Mouse (Mus musculus) neutrophil, adult 5-6 weeks (primary cell): ENCODE data around the gene Gzmg. TPM values are rescaled to one million over a fixed set of nuclear protein-coding genes. Genes with fewer than 3 reads are reported as not detected.
A peak's percentile ranks its signal among the peaks of the same experiment; 100 is the strongest.
"Not testable (repeated sequence)": the region's sequence is repeated elsewhere in the genome, so short reads cannot be mapped to it uniquely, and the experiment has no call there.

Source experiments
- ATAC-seq: fragments of 151-379, 151-347 bp; 2 replicates; pipeline ENCODE4 v1.8.0; 2017; ENCODE audit warnings: mild to moderate bottlenecking, moderate TSS enrichment; ENCODE audit not compliant: insufficient number of reproducible peaks, poor library complexity, low FRiP score, severe bottlenecking; ENCODE audit errors: extremely low read depth
- total RNA-seq: library from RNA; stranded (forward); fragments of 200-1000 nt; gene quantifications from 2 replicates; pipeline ENCODE4 v1.2.3, GENCODE M21; 2017

Gzmg gene
- total RNA-seq = not detected in 2 replicates

DNA sequence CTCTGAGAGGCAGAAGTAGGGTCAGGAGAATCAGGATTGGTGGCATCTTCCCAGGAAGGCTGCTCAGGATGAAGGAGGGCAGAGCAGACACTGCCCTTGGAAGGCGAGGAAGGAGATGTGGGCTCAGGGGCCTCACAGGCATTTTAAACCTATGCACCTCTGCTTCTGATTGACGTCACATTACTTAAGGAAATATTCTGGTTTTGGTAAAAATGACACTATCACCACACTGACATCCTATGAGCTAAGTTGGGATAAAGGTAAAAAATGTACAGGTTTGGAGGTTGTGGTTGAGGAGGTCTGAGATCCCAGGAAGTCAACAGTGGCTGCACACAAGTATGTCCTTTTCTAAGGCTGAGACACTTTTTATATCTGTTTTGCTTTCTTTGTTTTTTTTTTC is at the start of gene Gzmg:
Gene Gzmg, minus strand, starts transcription at position 101 of the 400 bp plus-strand sequence.
- not testable (repeated sequence) for ATAC-seq

DNA sequence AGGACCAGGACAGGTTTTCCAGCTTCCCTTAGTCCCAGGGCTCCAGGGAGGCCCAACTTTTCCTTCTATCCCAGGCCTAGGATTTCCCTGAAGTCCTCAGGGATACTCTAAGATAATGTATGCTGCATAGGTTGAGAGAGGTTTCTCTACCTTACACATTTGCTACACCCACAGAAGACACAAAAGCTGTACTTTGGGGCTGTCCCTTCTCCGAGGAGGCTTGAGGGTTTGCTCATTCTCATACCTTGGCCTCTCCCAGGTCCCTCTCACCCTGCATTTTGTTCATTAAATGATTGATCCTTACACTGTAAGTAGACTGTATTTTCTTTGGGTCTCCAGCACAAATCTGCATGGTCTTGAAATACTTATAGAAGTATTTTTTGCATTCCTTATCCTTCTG is 46.2 kb upstream of the Gzmg start:
- ATAC-seq = no peak

DNA sequence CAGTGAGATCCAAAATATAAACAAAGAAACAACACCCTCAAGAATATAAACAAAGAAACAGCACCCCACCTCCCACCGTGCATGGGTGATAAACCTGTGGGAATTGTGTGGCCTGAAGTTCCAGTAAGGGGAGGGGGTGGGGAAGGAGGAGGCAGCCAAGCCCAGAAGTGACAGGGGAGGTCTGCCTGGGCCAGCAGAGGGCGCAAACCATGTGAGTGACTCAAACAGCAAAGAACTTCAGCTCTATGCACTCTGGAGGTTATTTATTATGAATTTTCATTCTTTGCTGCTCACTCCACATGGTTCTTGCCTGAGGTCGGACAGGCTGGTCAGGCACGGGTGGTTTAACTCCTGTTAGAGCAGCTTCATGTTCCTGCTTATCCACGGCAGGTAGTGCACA is 45.6 kb upstream of the Gzmg start:
- ATAC-seq = not testable (repeated sequence)

DNA sequence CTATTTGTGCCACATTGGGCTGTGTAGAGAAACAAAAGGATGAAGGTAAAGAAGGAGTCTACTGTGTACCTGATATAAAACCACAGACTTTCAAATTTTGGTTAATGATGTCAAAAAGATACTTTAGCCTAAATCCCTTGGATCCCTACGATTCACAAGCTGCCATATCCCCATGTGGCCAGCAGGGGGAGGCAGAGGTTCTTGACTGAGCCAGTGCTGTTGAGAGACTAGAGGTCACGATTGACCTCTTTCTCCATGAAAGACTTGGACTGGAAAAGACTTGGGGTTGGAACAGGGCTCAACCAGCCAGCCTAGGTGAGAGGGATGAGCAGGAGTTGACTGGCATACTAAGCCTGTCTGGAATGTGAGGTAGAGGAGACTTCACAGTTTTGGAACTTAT is 44.6 kb upstream of the Gzmg start:
- ATAC-seq = peak; percentile 26; the same call in 1 of the 2 replicates

DNA sequence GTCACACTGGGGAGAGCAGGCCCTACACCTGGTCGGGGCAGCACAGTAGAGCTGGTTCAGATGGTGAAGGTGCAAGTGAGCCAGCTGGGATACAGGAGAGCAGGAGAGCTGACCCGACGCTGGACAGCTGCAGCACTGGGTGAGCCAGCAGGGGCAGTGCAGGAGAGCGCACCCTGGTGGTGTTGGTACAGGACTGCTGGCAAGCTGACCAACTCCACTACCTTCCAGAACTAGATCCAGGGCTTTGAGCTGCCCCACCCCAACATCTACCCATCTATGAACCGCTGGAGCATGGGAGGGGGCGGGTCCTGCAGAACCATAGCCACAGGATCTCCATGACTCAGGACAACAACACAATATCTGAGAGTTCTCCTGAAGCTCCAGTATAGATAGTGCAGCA is 27.6 kb upstream of the Gzmg start:
- ATAC-seq = no peak

DNA sequence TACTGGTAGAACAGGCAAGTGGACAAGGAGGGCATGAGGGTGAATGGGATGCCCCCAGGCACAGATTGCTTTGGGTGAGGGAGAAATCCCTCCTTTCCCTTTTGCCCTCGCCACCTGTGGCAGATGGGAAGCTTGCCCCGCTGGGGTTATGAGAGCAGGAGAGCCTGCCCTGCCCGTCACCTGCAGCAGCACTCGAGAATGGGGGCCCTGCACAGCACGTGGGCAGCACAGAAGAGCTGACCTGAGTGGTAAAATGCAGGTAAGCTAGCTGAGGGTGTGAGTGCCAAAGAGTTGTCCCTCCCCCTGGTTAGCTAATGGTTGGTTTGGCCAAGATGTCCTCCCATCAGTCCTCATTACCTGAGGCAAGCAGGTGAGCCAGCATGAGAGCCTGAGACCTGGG is 27.1 kb upstream of the Gzmg start:
- ATAC-seq = no peak

DNA sequence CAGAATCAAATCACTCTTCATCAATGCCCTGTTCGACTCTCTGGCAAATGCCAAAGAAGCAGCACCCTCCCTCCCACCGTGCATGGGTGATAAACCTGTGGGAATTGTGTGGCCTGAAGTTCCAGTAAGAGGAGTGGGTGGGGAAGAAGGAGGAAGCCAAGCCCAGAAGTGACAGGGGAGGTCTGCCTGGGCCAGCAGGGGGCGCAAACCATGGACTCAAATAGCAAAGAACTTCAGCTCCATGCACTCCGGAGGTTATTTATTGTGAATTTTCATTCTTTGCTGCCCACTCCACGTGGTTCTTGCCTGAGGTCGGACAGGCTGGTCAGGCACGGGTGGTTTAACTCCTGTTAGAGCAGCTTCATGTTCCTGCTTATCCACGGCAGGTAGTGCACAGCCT is 18.3 kb upstream of the Gzmg start:
- ATAC-seq = not testable (repeated sequence)

DNA sequence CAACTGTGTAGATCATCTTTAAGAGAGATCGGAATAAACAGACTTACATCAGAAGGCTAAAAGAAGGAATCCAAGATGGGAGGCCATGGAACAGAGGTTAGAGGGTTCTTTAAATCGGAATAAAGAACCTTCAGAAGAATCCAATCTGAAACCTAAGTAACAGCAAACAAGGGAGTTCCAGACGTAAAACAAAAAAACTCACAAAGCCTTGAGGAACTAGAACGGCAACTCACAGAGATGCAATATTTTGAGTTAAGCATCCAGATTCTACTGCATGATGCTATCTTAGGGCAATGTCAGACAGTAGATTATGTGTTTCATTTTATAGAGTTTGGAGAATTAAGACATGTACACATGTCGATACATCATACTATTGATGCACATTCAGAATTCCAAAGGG is 15.1 kb upstream of the Gzmg start, which contains the start of gene Gzmn:
Gene Gzmn, minus strand, starts transcription at position 101 of the 400 bp plus-strand sequence.
- ATAC-seq = no peak

DNA sequence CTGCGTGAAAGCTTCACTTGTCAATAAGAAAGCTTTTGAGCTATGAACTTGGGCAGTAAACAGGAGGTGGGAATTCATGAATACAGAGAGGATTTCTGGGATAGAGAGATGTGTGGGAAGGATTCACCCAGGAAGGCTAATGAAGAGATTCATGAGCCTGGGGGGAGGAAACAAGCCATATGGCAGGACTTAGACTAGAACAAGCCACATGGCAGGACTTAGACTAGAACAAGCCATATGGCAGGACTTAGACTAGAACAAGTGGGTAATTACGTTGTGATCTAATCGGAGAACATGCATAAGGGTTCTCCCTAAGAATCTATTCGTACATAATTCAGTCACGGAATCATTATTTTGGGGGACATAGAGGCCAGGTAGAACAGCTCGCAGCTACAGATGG is 14.0 kb upstream of the Gzmg start:
- ATAC-seq = no peak

DNA sequence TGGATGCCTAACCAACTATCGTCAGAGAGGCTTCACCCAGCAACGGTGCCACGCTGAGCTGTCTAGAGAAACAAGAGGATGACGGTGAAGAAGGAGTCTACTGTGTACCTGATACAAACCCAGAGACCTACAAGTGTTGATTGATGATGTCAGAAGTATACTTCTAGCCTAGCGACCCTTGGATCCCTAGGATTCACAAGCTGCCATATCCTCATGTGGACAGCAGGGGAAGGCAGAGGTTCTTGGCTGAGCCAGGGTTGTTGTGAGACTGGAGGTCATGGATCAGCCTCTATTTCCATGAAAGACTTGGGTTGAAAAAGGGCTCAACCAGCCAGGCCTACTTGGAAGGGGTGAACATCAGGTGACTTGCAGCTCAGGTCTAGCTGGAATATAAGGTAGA is 13.4 kb upstream of the Gzmg start:
- no peak for ATAC-seq

DNA sequence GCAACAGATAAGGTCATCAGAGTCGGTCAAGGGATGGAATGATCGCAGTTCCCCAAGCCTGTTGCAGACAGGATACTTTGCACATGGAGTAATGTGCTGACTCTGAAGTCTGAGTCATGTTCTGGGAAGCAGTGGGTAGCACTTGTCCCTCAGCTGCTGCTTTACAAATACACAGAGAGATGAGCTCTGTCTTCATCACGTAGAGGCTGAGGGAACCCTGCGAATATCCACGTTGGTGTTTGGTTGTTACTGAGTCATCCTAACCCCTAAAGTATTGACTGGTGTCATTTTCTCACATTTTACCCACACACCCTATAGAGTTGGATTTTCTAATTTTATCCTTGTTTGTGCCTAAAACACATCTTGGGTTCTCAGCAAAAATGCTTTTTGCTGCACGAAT is 8.6 kb upstream of the Gzmg start:
- no peak for ATAC-seq

DNA sequence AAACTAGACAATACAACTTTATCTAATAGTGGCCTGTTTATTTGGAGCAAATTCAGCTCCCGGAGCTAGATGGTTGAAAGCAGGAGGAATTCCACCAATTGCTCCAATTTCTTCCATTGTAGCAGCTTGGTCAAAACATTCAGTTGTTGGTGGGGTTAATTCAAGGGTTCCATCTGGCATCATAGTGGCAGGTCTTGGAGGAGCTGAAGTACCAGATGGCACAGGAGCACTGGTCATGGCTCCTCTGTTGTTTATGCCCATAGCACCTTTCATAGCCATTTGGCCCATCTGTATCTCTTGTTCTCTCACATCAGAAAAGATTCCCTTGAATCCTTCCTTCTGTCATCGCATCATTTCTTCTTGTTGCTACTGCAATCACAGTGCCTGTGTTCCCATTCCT is 2.7 kb upstream of the Gzmg start:
- no peak for ATAC-seq

DNA sequence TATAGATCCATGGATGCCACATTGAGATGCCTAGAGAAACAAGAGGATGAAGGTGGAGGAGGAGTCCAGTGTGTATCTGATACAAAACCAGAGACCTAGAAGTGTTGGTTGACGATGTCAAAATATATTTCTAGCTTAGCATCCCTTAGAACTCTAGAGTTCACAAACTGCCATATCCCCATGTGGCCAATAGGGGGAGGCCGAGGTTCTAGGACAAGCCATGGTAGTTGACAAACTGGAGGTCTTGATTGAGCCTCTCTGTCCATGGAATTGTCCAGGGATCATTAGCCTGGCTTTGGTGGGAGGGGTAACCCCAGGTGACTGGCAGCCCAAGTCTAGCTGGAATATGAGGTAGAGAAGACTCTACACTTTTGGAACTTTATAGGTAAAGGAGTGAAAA is 4.0 kb downstream of the Gzmg start:
- ATAC-seq = no peak

DNA sequence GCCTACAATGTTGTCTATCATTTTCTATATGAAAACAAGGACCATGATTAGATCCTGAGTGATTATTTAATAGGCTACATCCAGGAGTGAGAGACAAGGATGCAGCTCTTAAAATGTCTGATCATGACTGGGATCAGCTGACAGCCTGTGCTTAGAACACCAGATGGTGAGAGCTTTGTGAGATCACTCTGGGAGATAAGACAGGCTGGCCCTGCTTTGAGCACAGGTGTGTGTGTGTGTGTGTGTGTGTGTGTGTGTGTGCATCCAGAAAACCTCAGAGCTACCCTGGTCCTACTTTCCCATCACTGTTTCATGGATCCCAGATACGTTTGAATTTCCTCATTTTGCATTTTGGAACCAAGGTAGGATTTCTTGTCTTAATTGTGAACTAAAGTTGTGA is 25.7 kb downstream of the Gzmg start:
- not testable (repeated sequence) for ATAC-seq

DNA sequence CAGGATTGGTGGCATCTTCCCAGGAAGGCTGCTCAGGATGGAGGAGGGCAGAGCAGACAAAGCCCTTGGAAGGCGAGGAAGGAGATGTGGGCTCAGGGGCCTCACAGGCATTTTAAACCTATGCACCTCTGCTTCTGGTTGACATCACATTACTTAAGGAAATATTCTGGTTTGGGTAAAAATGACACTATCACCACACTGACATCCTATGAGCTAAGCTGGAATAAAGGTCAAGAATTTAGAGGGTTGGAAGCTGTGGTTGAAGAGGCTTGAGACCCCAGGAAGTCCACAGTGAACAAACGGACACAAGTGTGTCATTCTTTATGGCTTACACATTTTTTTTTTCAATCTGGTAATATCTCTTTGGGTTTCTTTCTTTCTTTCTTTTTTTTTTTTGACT is 26.9 kb downstream of the Gzmg start, which contains the start of gene Gzmd:
Gene Gzmd, minus strand, starts transcription at position 101 of the 400 bp plus-strand sequence.
- not testable (repeated sequence) for ATAC-seq

DNA sequence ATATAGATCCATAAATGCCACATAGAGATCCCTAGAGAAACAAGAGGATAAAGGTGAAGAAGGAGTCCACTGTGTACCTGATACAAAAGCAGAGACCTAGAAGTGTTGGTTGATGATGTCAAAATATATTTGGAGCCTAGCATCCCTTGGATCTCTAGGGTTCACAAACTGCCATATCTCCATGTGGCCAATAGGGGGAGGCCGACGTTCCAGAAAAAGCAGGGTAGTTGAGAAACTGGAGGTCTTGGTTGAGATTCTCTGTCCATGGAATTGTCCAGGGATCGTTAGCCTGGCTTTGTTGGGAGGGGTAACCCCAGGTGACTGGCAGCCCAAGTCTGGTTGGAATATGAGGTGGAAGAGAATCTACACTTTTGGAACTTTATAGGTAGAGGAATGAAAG is 31.0 kb downstream of the Gzmg start:
- ATAC-seq = no peak

DNA sequence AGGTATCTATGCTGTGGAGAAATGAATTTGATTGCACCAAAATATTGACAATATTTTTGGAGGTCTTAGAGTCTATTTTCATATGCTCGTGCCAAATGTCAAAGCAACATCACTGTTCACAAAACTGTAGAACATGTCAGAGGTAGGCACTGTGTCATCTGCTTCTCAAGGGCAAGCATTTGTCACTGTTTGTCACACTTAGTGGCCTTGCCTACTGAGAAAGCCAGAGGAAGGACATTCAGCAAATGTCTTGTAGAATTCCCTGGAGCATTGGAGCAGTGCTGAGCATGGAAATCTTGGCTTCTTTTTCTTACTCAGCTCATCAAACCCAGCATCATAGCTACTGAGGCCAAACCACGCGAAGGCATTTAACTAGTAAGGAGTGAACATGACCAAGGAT is 35.9 kb downstream of the Gzmg start:
- ATAC-seq = no peak

DNA sequence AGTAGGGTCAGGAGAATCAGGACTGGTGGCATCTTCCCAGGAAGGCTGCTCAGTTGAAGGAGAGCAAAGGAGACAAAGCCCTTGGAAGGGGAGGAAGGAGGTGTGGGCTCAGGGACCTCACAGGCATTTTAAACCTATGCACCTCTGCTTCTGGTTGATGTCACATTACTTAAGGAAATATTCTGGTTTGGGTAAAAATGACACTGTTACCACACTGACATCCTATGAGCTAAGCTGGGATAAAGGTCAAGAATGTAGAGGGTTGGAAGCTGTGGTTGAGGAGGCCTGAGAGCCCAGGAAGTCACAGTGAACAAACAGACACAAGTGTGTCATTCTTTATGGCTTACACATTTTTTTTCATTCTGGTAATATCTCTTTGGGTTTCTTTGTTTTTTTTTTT is 38.9 kb downstream of the Gzmg start, which contains the start of gene Gzme:
Gene Gzme, minus strand, starts transcription at position 101 of the 400 bp plus-strand sequence.
- no peak for ATAC-seq

DNA sequence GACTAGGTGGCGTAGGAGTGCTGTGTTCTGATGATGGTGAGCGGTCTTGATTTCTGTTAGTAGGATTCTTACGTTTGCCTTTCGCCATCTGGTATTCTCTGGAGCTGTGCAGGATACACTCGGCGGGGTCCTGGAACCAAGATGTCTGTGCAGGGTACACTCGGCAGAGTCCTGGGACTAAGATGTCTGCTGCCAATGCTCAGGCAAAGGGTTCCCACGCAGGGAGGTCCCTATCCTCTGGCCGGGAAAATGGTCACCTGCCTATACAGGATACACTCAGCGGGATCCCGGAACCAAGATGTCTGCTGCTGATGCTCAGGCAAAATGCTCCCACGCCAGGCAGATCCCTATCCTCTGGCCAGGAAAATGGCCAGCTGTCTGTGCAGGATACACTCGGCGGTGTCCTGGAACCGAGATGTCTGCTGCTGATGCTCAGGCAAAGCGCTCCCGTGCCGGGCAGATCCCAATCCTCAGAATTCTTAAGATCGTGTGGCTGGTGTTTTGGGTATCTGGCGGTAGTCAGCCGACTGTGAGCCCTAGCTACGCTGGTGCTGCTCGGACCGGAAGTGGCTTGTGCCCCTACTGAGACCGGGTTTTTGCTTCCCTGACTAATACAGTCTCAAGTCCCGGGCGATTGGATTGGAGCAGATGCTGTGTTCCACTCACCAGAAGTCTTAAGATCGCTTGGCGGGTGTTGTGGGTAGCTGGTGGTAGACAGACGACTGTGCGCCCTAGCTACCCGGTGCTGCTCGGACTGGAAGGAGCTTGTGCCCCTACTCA is 43.7 kb downstream of the Gzmg start:
- ATAC-seq = not testable (repeated sequence)
